Mouse (Mus musculus) midbrain, postnatal 0 days (tissue): ENCODE measurements around the gene Gm10837. TPM values are rescaled to one million over a fixed set of nuclear protein-coding genes. Genes with fewer than 3 reads are reported as not detected.
A peak's percentile ranks its signal among the peaks of the same experiment; 100 is the strongest.

Experiments used
- ATAC-seq: fragments of 200-750 bp; cut with Nextera tagmentation; 2 replicates; pipeline ENCODE4 v1.8.0; 2017; ENCODE audit warnings: moderate number of reproducible peaks, mild to moderate bottlenecking, moderate TSS enrichment, moderate library complexity; ENCODE audit not compliant: low FRiP score
- DNase-seq: peaks from one replicate; pipeline ENCODE4 v3.0.0-alpha.2; 2015; ENCODE audit warnings: low spot score
- H3K27ac ChIP-seq: fragments of 300-500 bp; sonication (generic); 2 replicates; pipeline ENCODE4 v1.5.1; 2014; ENCODE audit warnings: low read depth, mild to moderate bottlenecking, low read length, mixed read lengths
- H3K27me3 ChIP-seq: fragments of 300-500 bp; sonication (generic); 2 replicates; pipeline ENCODE4 v1.6.1; 2014; ENCODE audit warnings: low read length, control low read depth, mixed read lengths; ENCODE audit not compliant: insufficient read depth
- H3K36me3 ChIP-seq: fragments of 300-500 bp; sonication (generic); 2 replicates; pipeline ENCODE4 v1.6.1; 2014; ENCODE audit warnings: low read length, control low read depth, mixed read lengths; ENCODE audit not compliant: insufficient read depth
- H3K4me1 ChIP-seq: fragments of 300-500 bp; sonication (generic); 2 replicates; pipeline ENCODE4 v1.6.1; 2014; ENCODE audit warnings: mild to moderate bottlenecking, control low read depth, antibody characterized with exemption, low read length, mixed read lengths; ENCODE audit not compliant: insufficient read depth
- H3K4me2 ChIP-seq: fragments of 300-500 bp; sonication (generic); 2 replicates; pipeline ENCODE4 v1.6.1; 2014; ENCODE audit warnings: low read depth, mild to moderate bottlenecking, low read length, mixed read lengths; ENCODE audit not compliant: poor library complexity, severe bottlenecking
- H3K4me3 ChIP-seq: fragments of 300-500 bp; sonication (generic); 2 replicates; pipeline ENCODE4 v1.5.1; 2014; ENCODE audit warnings: low read depth, mild to moderate bottlenecking, low read length, moderate library complexity
- H3K9ac ChIP-seq: fragments of 300-500 bp; sonication (generic); replicated peaks from 2 replicates; pipeline ENCODE4 v1.6.1; 2014; ENCODE audit warnings: mild to moderate bottlenecking, low read length, moderate library complexity, mixed read lengths; ENCODE audit not compliant: poor library complexity, severe bottlenecking
- H3K9me3 ChIP-seq: fragments of 300-500 bp; sonication (generic); 2 replicates; pipeline ENCODE4 v1.6.1; 2016; ENCODE audit warnings: low read length, control low read depth
- CTCF ChIP-seq: IDR thresholded peaks from 2 replicates; pipeline ENCODE4 v1.5.1; 2016; ENCODE audit warnings: antibody characterized with exemption, mild to moderate bottlenecking
- WGBS: fragments of 180-500 bp; shearing (Covaris S2); extraction: QIAGEN DNeasy Blood & Tissue Kit; methylation state at CpG from one replicate; pipeline ENCODE4 v1.1.7; 2014; 5-methylcytosine and 5-hydroxymethylcytosine counted together
- polyA plus RNA-seq: library from polyadenylated mRNA; unstranded; fragments of >200 nt; fragmentation: Nextera tagmentation; extraction: Ambion mirVana; gene quantifications from 2 replicates; pipeline ENCODE4 v1.2.1, GENCODE M21; 2015
- total RNA-seq: library from RNA; depleted of rRNA; stranded (reverse); fragments of >200 nt; gene quantifications from 2 replicates; pipeline ENCODE4 v1.2.3, GENCODE M21; 2014

The Gm10837 gene
- total and polyA plus RNA-seq, 2 experiments from 2014 or later: 0.32 to 0.38 TPM

GRCm38 (mm10) chr14:122474041-122474890, 16.1 kb upstream of the Gm10837 start:
- H3K9ac ChIP-seq: peak overlapping the region; percentile 26
- H3K4me1 ChIP-seq: no peaks in the 10 kb centered on the region
- peak overlapping the region; percentile 42 for H3K4me2 ChIP-seq
- H3K9me3 ChIP-seq: no peaks in the 10 kb centered on the region
- H3K36me3 ChIP-seq: no peaks in the 10 kb centered on the region
- peak overlapping the region; percentile 47 for H3K4me3 ChIP-seq
- peak overlapping the region; percentile 80 for H3K27ac ChIP-seq
- 1% methylated on average over 51 of the region's 57 CpGs for WGBS
- DNase-seq (peak; percentile 91), ATAC-seq (peak; percentile 71)
- TF ChIP-seq CTCF: no peak
- peaks cover 17% of the 10 kb centered on the region for H3K27me3 ChIP-seq

- Histone ChIP-seq H3K4me1 (no peaks in the 10 kb centered on the region), H3K4me3 (peak within 1 kb of the TSS; percentile 47), H3K4me2 (peak within 1 kb of the TSS; percentile 42), H3K9ac (peak within 1 kb of the TSS; percentile 63), H3K27me3 (peaks cover 17% of the 10 kb centered on the region), H3K27ac (peak within 1 kb of the TSS; percentile 83), H3K9me3 (no peaks in the 10 kb centered on the region), H3K36me3 (no peaks in the 10 kb centered on the region)
- DNase-seq: peak; percentile 84
- no peak for TF ChIP-seq CTCF
- ATAC-seq: peak; percentile 61
- 1% methylated on average over 31 of the region's 73 CpGs for WGBS
Measured at GRCm38 (mm10) chr14:122474891-122475556, 15.4 kb upstream of the Gm10837 start, which contains the start of gene Zic2. Gene Zic2 (plus strand): TSS chr14:122475435.

- H3K4me2 ChIP-seq: peak overlapping the region; percentile 42
- H3K27me3 ChIP-seq: peaks cover 20% of the 10 kb centered on the region
- DNase-seq (no peak), ATAC-seq (no peak)
- peak overlapping the region; percentile 83 for H3K27ac ChIP-seq
- peak overlapping the region; percentile 47 for H3K4me3 ChIP-seq
- H3K9me3 ChIP-seq: no peaks in the 10 kb centered on the region
- peak overlapping the region; percentile 63 for H3K9ac ChIP-seq
- no peaks in the 10 kb centered on the region for H3K4me1 ChIP-seq
- no peaks in the 10 kb centered on the region for H3K36me3 ChIP-seq
- under 1% methylated on average over 56 of the region's 65 CpGs for WGBS
- no peak for TF ChIP-seq CTCF
Measured at GRCm38 (mm10) chr14:122475557-122476040, 14.8 kb upstream of the Gm10837 start.

- no peak for ATAC-seq
- WGBS: under 1% methylated on average over 62 of the region's 62 CpGs
- Histone ChIP-seq H3K27ac (peak overlapping the region; percentile 83), H3K27me3 (peaks cover 20% of the 10 kb centered on the region), H3K4me2 (peak overlapping the region; percentile 42), H3K36me3 (no peaks in the 10 kb centered on the region), H3K4me3 (peak overlapping the region; percentile 47), H3K9ac (peak overlapping the region; percentile 63), H3K9me3 (no peaks in the 10 kb centered on the region), H3K4me1 (no peaks in the 10 kb centered on the region)
- no peak for TF ChIP-seq CTCF
- DNase-seq: no peak
Measured at GRCm38 (mm10) chr14:122476041-122476821, 14.2 kb upstream of the Gm10837 start.

GRCm38 (mm10) chr14:122476822-122477215, 13.6 kb upstream of the Gm10837 start:
- H3K27ac ChIP-seq: peak overlapping the region; percentile 83
- H3K4me3 ChIP-seq: peak overlapping the region; percentile 47
- no peak for DNase-seq
- H3K36me3 ChIP-seq: no peaks in the 10 kb centered on the region
- no peak for ATAC-seq
- WGBS: 1% methylated on average over 18 of the region's 18 CpGs
- H3K4me1 ChIP-seq: no peaks in the 10 kb centered on the region
- TF ChIP-seq CTCF: no peak
- H3K9ac ChIP-seq: peak overlapping the region; percentile 63
- peaks cover 16% of the 10 kb centered on the region; the same call in 1 of the 2 replicates for H3K27me3 ChIP-seq
- no peaks in the 10 kb centered on the region for H3K9me3 ChIP-seq
- H3K4me2 ChIP-seq: peak overlapping the region; percentile 42
